ENCODE assay signal across 17 mouse cellular contexts in genomic region chr9:31645114-31645513, GRCm38 (mm10).
DNase-seq lines count a peak whose midpoint lies in the region; ATAC-seq and TF ChIP-seq lines count a peak whose summit lies in the region.
"Had no signal": no experiment of that assay in that cellular context is flagged by ENCODE, and none has a peak within 500 bp of the region (broad histone marks: within the 10 kb centered on the region; RNA-seq: fewer than 3 reads in every experiment).

No protein-coding gene starts in this region.

- no peaks in the 10 kb centered on the region for H3K27me3 ChIP-seq in embryonic facial prominence, embryonic 14.5 days (replicated peaks; ENCODE audit: control insufficient read depth, insufficient read depth, low read length)
- no peaks in the 10 kb centered on the region for H3K27me3 ChIP-seq in embryonic facial prominence, embryonic 10.5 days (replicated peaks; ENCODE audit: low read depth, poor library complexity, severe bottlenecking)
- H3K27me3 ChIP-seq: embryonic facial prominence, embryonic 13.5 days; neural tube, embryonic 13.5 days had no signal

- no peak overlapping the region for H3K27ac ChIP-seq in embryonic facial prominence, embryonic 14.5 days (replicated peaks; ENCODE audit: low read depth, low read length)
- no peak overlapping the region for H3K27ac ChIP-seq in embryonic facial prominence, embryonic 10.5 days (replicated peaks)
- H3K27ac ChIP-seq: embryonic facial prominence, embryonic 13.5 days; forebrain, embryonic 10.5 days; gastrocnemius, adult 2 months; neural tube, embryonic 13.5 days had no signal

- TF ChIP-seq POLR2A in brain, embryonic 14.5 days (IDR thresholded peaks at IDR 0.05; ENCODE audit: borderline replicate concordance, extremely low read depth, insufficient read depth, insufficient read length, poor library complexity, severe bottlenecking): no peak

- H3K36me3 ChIP-seq in embryonic facial prominence, embryonic 14.5 days (ENCODE audit: control insufficient read depth, insufficient read depth, low read length): no peaks in the 10 kb centered on the region
- H3K36me3 ChIP-seq in embryonic facial prominence, embryonic 10.5 days (replicated peaks): no peaks in the 10 kb centered on the region
- H3K36me3 ChIP-seq: embryonic facial prominence, embryonic 13.5 days; forebrain, embryonic 10.5 days; neural tube, embryonic 13.5 days had no signal

- DNase-seq in embryonic facial prominence, embryonic 14.5 days (ENCODE audit: low spot score): peak; percentile 72
- DNase-seq in embryonic facial prominence, embryonic 10.5 days (ENCODE audit: low spot score): no peak
- DNase-seq in kidney, postnatal 10 days: peak; percentile 21
- DNase-seq in kidney, adult 18-20 months: no peak
- peak; percentile 73 for DNase-seq in brain, embryonic 14.5 days (ENCODE audit: low read depth)
- DNase-seq in lung, postnatal 10 days: peak; percentile 72
- DNase-seq in layer of hippocampus, adult 11-12 months (ENCODE audit: low spot score): no peak
- DNase-seq in natural killer cell, adult 2 months (ENCODE audit: low spot score in 2 of 2): no peak
- DNase-seq: cerebellum, adult 11-12 months; gastrocnemius, adult 2 months; liver; right cerebral cortex, postnatal 4 days; thymus, adult 18-20 months had no signal

- no peak overlapping the region for H3K9ac ChIP-seq in embryonic facial prominence, embryonic 14.5 days (ENCODE audit: low read depth, low read length)
- H3K9ac ChIP-seq: embryonic facial prominence, embryonic 13.5 days; neural tube, embryonic 13.5 days had no signal

- WGBS in embryonic facial prominence, embryonic 14.5 days: 70% methylated on average over 7 of the region's 7 CpGs
- 94% methylated on average over 7 of the region's 7 CpGs for WGBS in embryonic facial prominence, embryonic 10.5 days

- no peak for ATAC-seq in embryonic facial prominence, embryonic 14.5 days (ENCODE audit: low read depth)
- ATAC-seq: intestine, embryonic 16.5 days had no signal

- TF ChIP-seq CTCF in brain, embryonic 14.5 days (IDR thresholded peaks at IDR 0.05; ENCODE audit: borderline replicate concordance, extremely low read depth, insufficient read depth, insufficient read length): no peak

- H3K4me1 ChIP-seq in embryonic facial prominence, embryonic 14.5 days (ENCODE audit: control insufficient read depth, insufficient read depth, low read length): 0 out of 2 replicates have a peak, but pooled peaks cover 3% of the 10 kb centered on the region
- H3K4me1 ChIP-seq in embryonic facial prominence, embryonic 10.5 days: peaks cover 6% of the 10 kb centered on the region; the same call in 1 of the 2 replicates
- H3K4me1 ChIP-seq: neural tube, embryonic 13.5 days had no signal

- H3K4me3 ChIP-seq in embryonic facial prominence, embryonic 14.5 days (ENCODE audit: low read depth, low read length): no peak overlapping the region
- H3K4me3 ChIP-seq in embryonic facial prominence, embryonic 10.5 days: no peak overlapping the region
- H3K4me3 ChIP-seq: embryonic facial prominence, embryonic 13.5 days; forebrain, embryonic 10.5 days; gastrocnemius, adult 2 months; neural tube, embryonic 13.5 days had no signal

- H3K4me2 ChIP-seq in embryonic facial prominence, embryonic 14.5 days (ENCODE audit: low read depth, low read length): no peak overlapping the region
- H3K4me2 ChIP-seq: embryonic facial prominence, embryonic 13.5 days; neural tube, embryonic 13.5 days had no signal

- no peaks in the 10 kb centered on the region for H3K9me3 ChIP-seq in embryonic facial prominence, embryonic 14.5 days (ENCODE audit: control insufficient read depth, low read length)
- H3K9me3 ChIP-seq in embryonic facial prominence, embryonic 10.5 days: no peaks in the 10 kb centered on the region
- H3K9me3 ChIP-seq: embryonic facial prominence, embryonic 13.5 days; forebrain, embryonic 10.5 days; neural tube, embryonic 13.5 days had no signal

Comparison
In these comparisons a context has a peak if more than half of its experiments do, and no peak if none do; other contexts are left out.
1. DNase-seq: peak in embryonic facial prominence, embryonic 14.5 days (single experiment), kidney, postnatal 10 days (single experiment), brain, embryonic 14.5 days (single experiment) and lung, postnatal 10 days (single experiment); none in embryonic facial prominence, embryonic 10.5 days (single experiment), kidney, adult 18-20 months (single experiment), layer of hippocampus, adult 11-12 months (single experiment) and natural killer cell, adult 2 months (0 of 2).